Mouse (Mus musculus) granulocyte monocyte progenitor cell, adult 5-6 weeks (primary cell): ENCODE results near the gene Hecw2. TPM values are rescaled to one million over a fixed set of nuclear protein-coding genes. Genes with fewer than 3 reads are reported as not detected.

ENCODE experiments used
- total RNA-seq, 2 experiments: library from RNA; stranded (forward) in 1 of 2; stranded (reverse) in 1 of 2; fragments of 200-712, 200-1000 nt in 1 of 2; fragments of >200 nt in 1 of 2; fragmentation: Nextera tagmentation in 1 of 2; gene quantifications; 2 replicates each; pipeline ENCODE4 v1.2.3; 2014 to 2017

Gene Hecw2
- total RNA-seq, 2 experiments from 2014 or later, result not detected

Other genes starting within 250 kb of the Hecw2 start
- gene Ccdc150, start 55.5 kb upstream of the Hecw2 start, total RNA-seq (2014; fragmentation: Nextera tagmentation), result 0.51 TPM in 1 of 2 replicates, not detected in the other
- 0.56 and 3.0 TPM in 2 replicates for gene Ccdc150, start 55.5 kb upstream of the Hecw2 start, total RNA-seq (2017)
- 11.5 and 17.6 TPM in 2 replicates for gene Gtf3c3, start 243.8 kb upstream of the Hecw2 start, total RNA-seq (2014; fragmentation: Nextera tagmentation)
- 40.4 and 49.3 TPM in 2 replicates for gene Gtf3c3, start 243.8 kb upstream of the Hecw2 start, total RNA-seq (2017)